Comparison of ENCODE assay signal across 9 mouse cellular contexts in the genomic region with DNA sequence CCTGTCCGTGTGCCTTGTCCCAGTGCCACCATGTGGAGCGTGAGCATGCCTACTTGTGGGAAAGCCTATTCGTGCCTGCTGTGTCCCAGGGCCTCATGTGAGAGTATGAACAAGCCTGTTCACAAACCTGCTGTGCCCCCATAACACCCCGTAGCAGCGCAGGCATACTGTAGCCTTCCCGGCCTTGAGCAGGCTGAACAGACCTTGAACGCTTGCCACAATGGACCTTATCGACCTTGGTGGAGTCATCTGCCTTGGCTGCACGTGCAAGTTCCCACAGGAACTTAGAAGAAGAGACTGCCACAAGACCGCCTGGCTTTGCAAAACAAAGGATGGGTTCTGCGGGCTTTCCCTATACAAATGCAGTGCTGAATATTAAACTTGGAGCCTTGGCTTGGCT.
"Had no signal": no experiment of that assay in that cellular context is flagged by ENCODE, and none has a peak within 500 bp of the region (broad histone marks: within the 10 kb centered on the region; RNA-seq: fewer than 3 reads in every experiment).

No protein-coding gene starts in this region.

- H3K4me1 ChIP-seq: liver, embryonic 15.5 days had no signal

- H3K9ac ChIP-seq: liver, embryonic 15.5 days; lung, embryonic 14.5 days; midbrain, embryonic 15.5 days; neural tube, embryonic 13.5 days had no signal

- H3K9me3 ChIP-seq: limb, embryonic 10.5 days; liver, embryonic 15.5 days; midbrain, embryonic 15.5 days; neural tube, embryonic 13.5 days had no signal

- H3K27ac ChIP-seq: kidney, postnatal 0 days; layer of hippocampus, adult 2 months; limb, embryonic 10.5 days; liver, embryonic 15.5 days; midbrain, embryonic 15.5 days; neural tube, embryonic 13.5 days had no signal

- H3K4me3 ChIP-seq: layer of hippocampus, adult 2 months; limb, embryonic 10.5 days; liver, embryonic 15.5 days; midbrain, embryonic 15.5 days; neural tube, embryonic 13.5 days had no signal

- H3K27me3 ChIP-seq: liver, embryonic 15.5 days; midbrain, embryonic 15.5 days; neural tube, embryonic 13.5 days had no signal

- H3K4me2 ChIP-seq: liver, embryonic 11.5 days; liver, embryonic 15.5 days; lung, embryonic 14.5 days; midbrain, embryonic 11.5 days; midbrain, embryonic 15.5 days; neural tube, embryonic 13.5 days had no signal

- H3K36me3 ChIP-seq: limb, embryonic 10.5 days; liver, embryonic 15.5 days; midbrain, embryonic 15.5 days; neural tube, embryonic 13.5 days had no signal
